Mouse (Mus musculus) limb, embryonic 15.5 days (tissue): Measurements from ENCODE around the gene Neurod2. TPM values are rescaled to one million over a fixed set of nuclear protein-coding genes. Genes with fewer than 3 reads are reported as not detected.

Experiments
- ATAC-seq: fragments of 200-750 bp; cut with Nextera tagmentation; 2 replicates; pipeline ENCODE4 v1.8.0; 2017; ENCODE audit warnings: low read depth, moderate TSS enrichment; ENCODE audit not compliant: insufficient number of reproducible peaks, low FRiP score, low TSS enrichment
- H3K27ac ChIP-seq: fragments of 300-500 bp; sonication (generic); 2 replicates; pipeline ENCODE4 v1.5.1; 2015; ENCODE audit warnings: moderate library complexity, mild to moderate bottlenecking, inconsistent platforms
- H3K27me3 ChIP-seq: fragments of 300-500 bp; sonication (generic); 2 replicates; pipeline ENCODE4 v1.6.1; 2015; ENCODE audit warnings: inconsistent platforms
- H3K36me3 ChIP-seq: fragments of 300-500 bp; sonication (generic); 2 replicates; pipeline ENCODE4 v1.6.1; 2015; ENCODE audit warnings: inconsistent platforms
- H3K4me1 ChIP-seq: fragments of 300-500 bp; sonication (generic); 2 replicates; pipeline ENCODE4 v1.6.1; 2015; ENCODE audit warnings: inconsistent platforms
- H3K4me2 ChIP-seq: fragments of 300-500 bp; sonication (generic); 2 replicates; pipeline ENCODE4 v1.6.1; 2015; ENCODE audit warnings: mild to moderate bottlenecking, inconsistent platforms
- H3K4me3 ChIP-seq: fragments of 300-500 bp; sonication (generic); 2 replicates; pipeline ENCODE4 v1.5.1; 2015; ENCODE audit warnings: mild to moderate bottlenecking, inconsistent platforms
- H3K9ac ChIP-seq: fragments of 300-500 bp; sonication (generic); 2 replicates; pipeline ENCODE4 v1.6.1; 2015; ENCODE audit warnings: inconsistent platforms
- H3K9me3 ChIP-seq: fragments of 300-500 bp; sonication (generic); 2 replicates; pipeline ENCODE4 v1.6.1; 2016; ENCODE audit warnings: inconsistent platforms
- WGBS: fragments of 180-500 bp; shearing (Covaris S2); methylation state at CpG from one replicate; pipeline ENCODE4 v1.1.7; 2015; 5-methylcytosine and 5-hydroxymethylcytosine counted together
- polyA plus RNA-seq: library from polyadenylated mRNA; unstranded; fragments of >200 nt; fragmentation: Nextera tagmentation; extraction: Ambion mirVana; gene quantifications from 2 replicates; pipeline ENCODE4 v1.2.1, GENCODE M21; 2015

Neurod2 gene
- polyA plus RNA-seq, 1 experiment from 2014 or later, result not detected

GRCm38 (mm10) chr11:98366290-98366689 lies 36.8 kb upstream of the Neurod2 start:
- H3K27ac ChIP-seq, result no peak overlapping the region
- H3K4me3 ChIP-seq, result no peak overlapping the region
- no peak for ATAC-seq
- H3K36me3 ChIP-seq, result no peaks in the 10 kb centered on the region
- H3K9ac ChIP-seq, result no peak overlapping the region
- H3K27me3 ChIP-seq, result no peaks in the 10 kb centered on the region
- 70% methylated on average over 10 of the region's 10 CpGs for WGBS
- H3K4me2 ChIP-seq, result no peak overlapping the region
- 0 out of 2 replicates have a peak, but pooled peaks cover 8% of the 10 kb centered on the region for H3K4me1 ChIP-seq
- H3K9me3 ChIP-seq, result no peaks in the 10 kb centered on the region

GRCm38 (mm10) chr11:98364410-98364809 lies 35.0 kb upstream of the Neurod2 start:
- H3K27ac ChIP-seq, result no peak overlapping the region
- peaks cover 16% of the 10 kb centered on the region for H3K4me1 ChIP-seq
- H3K9me3 ChIP-seq, result no peaks in the 10 kb centered on the region
- 90% methylated on average over 5 of the region's 5 CpGs for WGBS
- H3K9ac ChIP-seq, result no peak overlapping the region
- no peak for ATAC-seq
- H3K36me3 ChIP-seq, result 0 out of 2 replicates have a peak, but pooled peaks cover 4% of the 10 kb centered on the region
- H3K4me2 ChIP-seq, result no peak overlapping the region
- H3K4me3 ChIP-seq, result no peak overlapping the region
- no peaks in the 10 kb centered on the region for H3K27me3 ChIP-seq

- Histone ChIP-seq H3K27me3 (no peaks in the 10 kb centered on the region), H3K4me1 (peaks cover 22% of the 10 kb centered on the region), H3K27ac (no peak overlapping the region), H3K4me3 (no peak overlapping the region), H3K4me2 (no peak overlapping the region), H3K9me3 (no peaks in the 10 kb centered on the region), H3K9ac (no peak overlapping the region), H3K36me3 (0 out of 2 replicates have a peak, but pooled peaks cover 4% of the 10 kb centered on the region)
- WGBS, result 75% methylated on average over 5 of the region's 5 CpGs
- ATAC-seq, result no peak
Measured at GRCm38 (mm10) chr11:98363817-98364216, 34.4 kb upstream of the Neurod2 start.

GRCm38 (mm10) chr11:98360866-98361521 lies 31.5 kb upstream of the Neurod2 start:
- no peak overlapping the region for H3K27ac ChIP-seq
- no peaks in the 10 kb centered on the region for H3K27me3 ChIP-seq
- no peaks in the 10 kb centered on the region for H3K9me3 ChIP-seq
- no peak overlapping the region for H3K9ac ChIP-seq
- 71% methylated on average over 9 of the region's 9 CpGs for WGBS
- H3K4me2 ChIP-seq, result no peak overlapping the region
- no peak for ATAC-seq
- H3K4me3 ChIP-seq, result no peak overlapping the region
- peaks cover 37% of the 10 kb centered on the region for H3K4me1 ChIP-seq
- H3K36me3 ChIP-seq, result 0 out of 2 replicates have a peak, but pooled peaks cover 4% of the 10 kb centered on the region

GRCm38 (mm10) chr11:98358161-98359083 lies 29.0 kb upstream of the Neurod2 start, which contains the start of gene Stard3:
Gene Stard3 (plus strand): TSS chr11:98358368.
- H3K4me2 ChIP-seq, result peak within 1 kb of the TSS; percentile 67
- H3K4me1 ChIP-seq, result peaks cover 49% of the 10 kb centered on the region
- H3K9me3 ChIP-seq, result no peaks in the 10 kb centered on the region
- peak within 1 kb of the TSS; percentile 66 for H3K4me3 ChIP-seq
- under 1% methylated on average over 60 of the region's 60 CpGs for WGBS
- H3K36me3 ChIP-seq, result 0 out of 2 replicates have a peak, but pooled peaks cover 4% of the 10 kb centered on the region
- peak within 1 kb of the TSS; percentile 88 for H3K27ac ChIP-seq
- peak within 1 kb of the TSS; percentile 55 for H3K9ac ChIP-seq
- ATAC-seq, result peak; percentile 83
- H3K27me3 ChIP-seq, result peaks cover 11% of the 10 kb centered on the region

- Histone ChIP-seq H3K4me3 (peak overlapping the region; percentile 66), H3K9ac (peak overlapping the region; percentile 11), H3K27ac (peak overlapping the region; percentile 71), H3K27me3 (peaks cover 16% of the 10 kb centered on the region), H3K36me3 (0 out of 2 replicates have a peak, but pooled peaks cover 4% of the 10 kb centered on the region), H3K4me2 (peak overlapping the region; percentile 67), H3K4me1 (peaks cover 50% of the 10 kb centered on the region), H3K9me3 (no peaks in the 10 kb centered on the region)
- WGBS, result 8% methylated on average over 13 of the region's 13 CpGs
- no peak for ATAC-seq
Measured at GRCm38 (mm10) chr11:98357396-98358160, 28.1 kb upstream of the Neurod2 start.

GRCm38 (mm10) chr11:98356625-98357394 lies 27.4 kb upstream of the Neurod2 start:
- ATAC-seq, result no peak
- Histone ChIP-seq H3K27ac (no peak overlapping the region), H3K9me3 (no peaks in the 10 kb centered on the region), H3K27me3 (peaks cover 24% of the 10 kb centered on the region), H3K9ac (no peak overlapping the region; the same call in 1 of the 2 replicates), H3K36me3 (0 out of 2 replicates have a peak, but pooled peaks cover 4% of the 10 kb centered on the region), H3K4me1 (peaks cover 56% of the 10 kb centered on the region), H3K4me2 (no peak overlapping the region), H3K4me3 (no peak overlapping the region)
- WGBS, result 77% methylated on average over 7 of the region's 7 CpGs

GRCm38 (mm10) chr11:98355732-98356299 lies 26.4 kb upstream of the Neurod2 start:
- 0 out of 2 replicates have a peak, but pooled peaks cover 4% of the 10 kb centered on the region for H3K36me3 ChIP-seq
- ATAC-seq, result no peak
- WGBS, result 10% methylated on average over 6 of the region's 6 CpGs
- no peaks in the 10 kb centered on the region for H3K9me3 ChIP-seq
- peaks cover 53% of the 10 kb centered on the region for H3K4me1 ChIP-seq
- no peak overlapping the region for H3K27ac ChIP-seq
- peaks cover 34% of the 10 kb centered on the region for H3K27me3 ChIP-seq
- no peak overlapping the region for H3K9ac ChIP-seq
- H3K4me2 ChIP-seq, result no peak overlapping the region
- no peak overlapping the region for H3K4me3 ChIP-seq

- H3K4me3 ChIP-seq, result no peak overlapping the region
- peaks cover 47% of the 10 kb centered on the region for H3K27me3 ChIP-seq
- no peaks in the 10 kb centered on the region for H3K36me3 ChIP-seq
- WGBS, result 53% methylated on average over 14 of the region's 14 CpGs
- H3K4me2 ChIP-seq, result no peak overlapping the region
- peaks cover 45% of the 10 kb centered on the region for H3K4me1 ChIP-seq
- no peak overlapping the region for H3K9ac ChIP-seq
- no peak for ATAC-seq
- no peak overlapping the region for H3K27ac ChIP-seq
- H3K9me3 ChIP-seq, result no peaks in the 10 kb centered on the region
Measured at GRCm38 (mm10) chr11:98354445-98354844, 25.0 kb upstream of the Neurod2 start.

- Histone ChIP-seq H3K4me3 (no peak overlapping the region), H3K36me3 (no peaks in the 10 kb centered on the region), H3K27me3 (peaks cover 55% of the 10 kb centered on the region), H3K27ac (no peak overlapping the region), H3K4me1 (peaks cover 43% of the 10 kb centered on the region), H3K9me3 (no peaks in the 10 kb centered on the region), H3K9ac (no peak overlapping the region), H3K4me2 (no peak overlapping the region)
- ATAC-seq, result peak; percentile 67; the same call in 1 of the 2 replicates
- WGBS, result 21% methylated on average over 8 of the region's 8 CpGs
Measured at GRCm38 (mm10) chr11:98353651-98354211, 24.3 kb upstream of the Neurod2 start.
